Mouse (Mus musculus): ENCODE results near the gene Cdca3.
"Not testable (repeated sequence)": the region's sequence is repeated elsewhere in the genome, so short reads cannot be mapped to it uniquely, and the experiment has no call there.

Gene Cdca3

GRCm38 (mm10) chr6:124809052-124809774 is 20.1 kb upstream of the Cdca3 start:
- DNase-seq (ENCODE audit: low spot score) = peak; percentile 84

GRCm38 (mm10) chr6:124809775-124810538 is 19.4 kb upstream of the Cdca3 start:
- no peak for DNase-seq (ENCODE audit: low spot score)

GRCm38 (mm10) chr6:124810566-124811402 is 18.6 kb upstream of the Cdca3 start:
- DNase-seq (ENCODE audit: low spot score) = not testable (repeated sequence)

GRCm38 (mm10) chr6:124811403-124811665 is 18.0 kb upstream of the Cdca3 start:
- DNase-seq (ENCODE audit: low spot score) = no peak

GRCm38 (mm10) chr6:124811701-124812560 is 17.4 kb upstream of the Cdca3 start:
- DNase-seq (ENCODE audit: low spot score) = no peak

GRCm38 (mm10) chr6:124812848-124813247 is 16.5 kb upstream of the Cdca3 start:
- DNase-seq (ENCODE audit: low spot score) = no peak

GRCm38 (mm10) chr6:124813496-124813895 is 15.9 kb upstream of the Cdca3 start:
- peak; percentile 60 for DNase-seq (ENCODE audit: low spot score)

GRCm38 (mm10) chr6:124813933-124814332 is 15.4 kb upstream of the Cdca3 start, which contains the start of gene Tpi1:
Tpi1 (minus strand) TSS chr6:124814296.
- DNase-seq (ENCODE audit: low spot score) = peak; percentile 94

GRCm38 (mm10) chr6:124814448-124814847 is 14.9 kb upstream of the Cdca3 start:
- no peak for DNase-seq (ENCODE audit: low spot score)

GRCm38 (mm10) chr6:124814858-124815774 is 14.2 kb upstream of the Cdca3 start:
- DNase-seq (ENCODE audit: low spot score) = no peak

GRCm38 (mm10) chr6:124816611-124817010 is 12.7 kb upstream of the Cdca3 start:
- DNase-seq (ENCODE audit: low spot score) = no peak

GRCm38 (mm10) chr6:124817125-124817524 is 12.2 kb upstream of the Cdca3 start:
- no peak for DNase-seq (ENCODE audit: low spot score)

- DNase-seq (ENCODE audit: low spot score) = no peak
Measured at GRCm38 (mm10) chr6:124817563-124817962, 11.8 kb upstream of the Cdca3 start.

GRCm38 (mm10) chr6:124817971-124818370 is 11.4 kb upstream of the Cdca3 start:
- DNase-seq (ENCODE audit: low spot score) = no peak

- no peak for DNase-seq (ENCODE audit: low spot score)
Measured at GRCm38 (mm10) chr6:124820891-124821290, 8.5 kb upstream of the Cdca3 start.

GRCm38 (mm10) chr6:124822049-124822448 is 7.3 kb upstream of the Cdca3 start:
- no peak for DNase-seq (ENCODE audit: low spot score)

- DNase-seq (ENCODE audit: low spot score) = no peak
Measured at GRCm38 (mm10) chr6:124828101-124828592, 1.2 kb upstream of the Cdca3 start.

GRCm38 (mm10) chr6:124829799-124830700 is 703 bp downstream of the Cdca3 start:
- peak; percentile 97 for DNase-seq (ENCODE audit: low spot score)

- DNase-seq (ENCODE audit: low spot score) = not testable (repeated sequence)
Measured at GRCm38 (mm10) chr6:124831199-124831598, 1.9 kb downstream of the Cdca3 start.
